Mouse (Mus musculus) lung, postnatal 0 days (tissue): Measurements from ENCODE around the gene Pou3f3.

ENCODE experiments used
- CTCF ChIP-seq: IDR thresholded peaks from 2 replicates; pipeline ENCODE4 v1.5.1; 2016; ENCODE audit warnings: antibody characterized with exemption, mild to moderate bottlenecking
- EP300 ChIP-seq: IDR thresholded peaks from 2 replicates; pipeline ENCODE4 v1.6.1; 2016; ENCODE audit warnings: antibody characterized with exemption, mild to moderate bottlenecking, control low read depth

- TF ChIP-seq EP300: no peak
- TF ChIP-seq CTCF: no peak
These were observed 29.3 kb downstream of the Pou3f3 start for GRCm38 (mm10) chr1:42724881-42725280.
